Mouse (Mus musculus): ENCODE measurements at regions not wholly inside any gene's neighbourhood (a gene's known extent, or its start where the extent isn't known, plus 50 kb on each side); places are given as distances from the start of the nearest gene placed in this dataset.
A peak's percentile ranks its signal among the peaks of the same experiment; 100 is the strongest.

GRCm38 (mm10) chr10:54601993-54602392, 525.6 kb upstream of the Man1a start:
- DNase-seq = no peak

- DNase-seq = no peak
These were observed 518.7 kb upstream of the Man1a start for GRCm38 (mm10) chr10:54595072-54595471.

- peak; percentile 55 to 64 for DNase-seq
These were observed 482.2 kb upstream of the Man1a start for GRCm38 (mm10) chr10:54558636-54559035.

GRCm38 (mm10) chr10:54551734-54552397, 475.5 kb upstream of the Man1a start:
- DNase-seq = no peak

- no peak for DNase-seq
These were observed 474.3 kb upstream of the Man1a start for GRCm38 (mm10) chr10:54550665-54551064.

GRCm38 (mm10) chr10:54548977-54549376, 472.6 kb upstream of the Man1a start:
- no peak for DNase-seq

GRCm38 (mm10) chr10:54548526-54548925, 472.1 kb upstream of the Man1a start:
- no peak for DNase-seq

GRCm38 (mm10) chr10:54532581-54532980, 456.2 kb upstream of the Man1a start:
- peak; percentile 64 to 69 for DNase-seq

GRCm38 (mm10) chr10:54510776-54511175, 434.4 kb upstream of the Man1a start:
- DNase-seq = no peak

GRCm38 (mm10) chr10:54509766-54510165, 433.4 kb upstream of the Man1a start:
- DNase-seq = no peak
